Mouse (Mus musculus): ENCODE measurements around the gene Fyb.

- no peak for TF ChIP-seq POLR2A (IDR thresholded peaks at IDR 0.05; ENCODE audit: borderline replicate concordance, extremely low read depth, insufficient read depth, insufficient read length, poor library complexity, severe bottlenecking)
- no peak for TF ChIP-seq CTCF (IDR thresholded peaks at IDR 0.05; ENCODE audit: borderline replicate concordance, extremely low read depth, insufficient read depth, insufficient read length)
These were observed 70.6 kb downstream of the Fyb start for GRCm38 (mm10) chr15:6593254-6593623.

All from brain, embryonic 14.5 days (tissue).